Mouse (Mus musculus) sigmoid colon, adult 10 weeks (tissue): ENCODE data around the gene Fscb. TPM values are rescaled to one million over a fixed set of nuclear protein-coding genes. Genes with fewer than 3 reads are reported as not detected.

Experiments used
- polyA plus RNA-seq: library from polyadenylated mRNA; stranded (reverse); fragments of 350-450 nt; fragmentation: Illumina TruSeq; extraction: RNeasy Lipid Tissue Mini Kit (QIAGEN cat#74804); gene quantifications from one replicate; pipeline ENCODE4 v1.2.3, GENCODE M21; 2014; ENCODE audit warnings: low read depth, low replicate concordance

Fscb gene
- not detected for polyA plus RNA-seq

DNA sequence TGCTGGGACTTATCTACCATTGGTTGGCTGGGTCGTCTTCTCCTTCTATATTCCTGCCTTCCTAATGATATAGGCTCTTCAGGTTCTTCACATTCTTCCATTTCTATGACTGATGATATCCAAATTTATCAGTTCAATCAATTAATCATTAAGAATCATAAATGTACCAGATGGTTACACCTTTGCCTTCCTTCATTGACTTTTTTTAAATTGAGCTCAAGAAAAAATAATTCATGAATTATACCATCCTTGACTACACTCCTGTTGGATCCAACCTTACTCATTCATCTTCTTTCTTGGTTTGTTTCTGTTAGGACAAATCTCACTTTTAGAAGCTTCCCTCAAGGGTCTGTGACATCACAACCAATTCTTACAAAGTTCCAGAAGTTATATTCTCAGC is at the start of gene Fscb:
TSS of gene Fscb (minus strand) at position 101 of the 400 bp plus-strand sequence.

